Mouse (Mus musculus): ENCODE results near the gene Gm11983.

GRCm38 (mm10) chr11:6870947-6871346, 33.5 kb upstream of the Gm11983 start:
- TF ChIP-seq POLR2A (IDR thresholded peaks at IDR 0.05; ENCODE audit: borderline replicate concordance, insufficient read depth, low read length): no peak
- TF ChIP-seq CTCF (IDR thresholded peaks at IDR 0.05; ENCODE audit: borderline replicate concordance, insufficient read depth, low read depth, low read length): no peak

All from cerebellum, adult 2 months (tissue).